Mouse (Mus musculus): ENCODE measurements around the gene Amph.

DNA sequence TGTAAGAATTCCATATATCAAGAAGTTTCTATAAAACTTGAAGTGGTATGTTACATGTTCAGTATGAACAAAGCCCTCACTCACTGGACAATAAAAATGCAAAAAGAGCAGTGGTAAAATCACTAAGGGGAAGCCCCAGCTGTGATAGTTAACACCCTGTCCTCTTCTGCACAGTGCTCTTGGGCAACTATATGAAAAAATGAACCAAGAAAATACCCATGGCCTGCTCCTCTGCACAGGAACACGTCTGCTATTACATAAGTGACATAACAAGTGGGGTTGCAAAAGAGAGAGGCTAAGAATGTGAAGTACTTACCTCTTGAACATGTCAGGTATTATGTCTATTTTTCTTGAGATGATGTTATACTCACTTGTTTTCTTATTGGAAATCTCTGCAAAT lies 247.5 kb downstream of the Amph start:
- TF ChIP-seq FLI1 (IDR thresholded peaks at IDR 0.05; ENCODE audit: low read length) = no peak
- TF ChIP-seq GATA1 (IDR thresholded peaks at IDR 0.05; ENCODE audit: borderline replicate concordance, low read length) = no peak
